Mouse (Mus musculus) NIH3T3 (cell line): Measurements from ENCODE around the gene Wnk1.
"Not testable (repeated sequence)": the region's sequence is repeated elsewhere in the genome, so short reads cannot be mapped to it uniquely, and the experiment has no call there.

Source experiments
- DNase-seq: peaks from one replicate; pipeline ENCODE4 v3.0.0-alpha.2; 2012; ENCODE audit warnings: low read depth

Gene Wnk1

GRCm38 (mm10) chr6:120038366-120039255, at the start of gene Wnk1:
Gene Wnk1 (minus strand): TSS chr6:120038672.
- peak; percentile 100 for DNase-seq

DNA sequence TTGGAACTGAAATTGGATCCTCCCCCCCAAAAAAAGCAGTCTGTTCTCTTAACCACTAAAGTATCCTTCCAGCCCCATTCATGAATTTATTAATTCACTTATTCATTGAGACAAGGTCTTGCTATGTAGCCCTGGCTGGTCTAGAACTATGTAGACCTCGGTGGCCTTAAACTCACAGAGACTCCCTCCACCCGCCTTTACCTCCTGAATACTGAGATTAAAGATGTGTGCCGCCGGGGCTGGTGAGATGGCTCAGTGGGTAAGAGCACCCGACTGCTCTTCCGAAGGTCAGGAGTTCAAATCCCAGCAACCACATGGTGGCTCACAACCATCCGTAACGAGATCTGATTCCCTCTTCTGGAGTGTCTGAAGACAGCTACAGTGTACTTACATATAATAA, 48.6 kb upstream of the Wnk1 start:
- not testable (repeated sequence) for DNase-seq

DNA sequence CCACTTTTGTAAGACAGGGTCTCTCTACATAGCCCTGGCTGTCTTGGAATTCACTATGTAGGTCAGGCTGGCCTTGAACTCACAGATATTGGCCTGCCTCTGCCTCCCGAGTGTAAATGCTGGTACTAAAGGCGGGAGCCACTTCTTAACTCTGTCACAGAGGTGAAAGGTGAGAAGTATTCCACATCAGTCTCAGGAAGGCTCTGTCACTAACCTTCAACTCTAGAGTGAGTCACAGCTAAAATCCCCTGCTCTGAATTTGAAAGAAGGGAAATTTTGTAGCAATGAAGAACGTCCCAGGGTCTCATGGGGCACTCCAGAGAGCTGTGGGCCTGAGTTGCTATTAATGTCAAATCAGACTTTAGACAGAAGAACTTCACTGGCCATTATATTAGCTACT, 47.4 kb upstream of the Wnk1 start:
- no peak for DNase-seq

GRCm38 (mm10) chr6:120084983-120085382, 46.5 kb upstream of the Wnk1 start:
- DNase-seq, result no peak

GRCm38 (mm10) chr6:120083442-120083841, 45.0 kb upstream of the Wnk1 start:
- DNase-seq, result no peak

DNA sequence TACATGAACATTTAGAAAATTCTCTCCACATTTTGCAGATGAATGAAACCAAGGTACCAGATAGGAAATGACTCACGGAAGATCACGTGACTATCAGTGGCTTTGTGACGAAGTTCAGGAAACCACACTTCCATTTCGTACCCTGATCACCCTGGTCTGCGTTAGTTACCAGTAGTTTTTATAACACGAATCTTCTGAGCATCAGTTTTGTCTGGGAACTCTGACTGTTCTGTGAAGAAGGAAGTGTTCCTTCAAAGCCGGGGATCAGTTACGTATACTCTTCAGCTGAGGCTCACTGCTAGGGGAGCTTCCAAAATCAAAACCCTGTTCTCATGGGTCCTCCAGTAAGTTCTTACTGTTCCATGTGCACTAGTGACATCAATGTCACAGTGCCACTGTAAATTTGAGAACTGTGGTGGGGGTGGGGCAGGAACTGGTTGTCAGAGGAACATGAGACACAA, 44.5 kb upstream of the Wnk1 start:
- DNase-seq, result no peak

DNA sequence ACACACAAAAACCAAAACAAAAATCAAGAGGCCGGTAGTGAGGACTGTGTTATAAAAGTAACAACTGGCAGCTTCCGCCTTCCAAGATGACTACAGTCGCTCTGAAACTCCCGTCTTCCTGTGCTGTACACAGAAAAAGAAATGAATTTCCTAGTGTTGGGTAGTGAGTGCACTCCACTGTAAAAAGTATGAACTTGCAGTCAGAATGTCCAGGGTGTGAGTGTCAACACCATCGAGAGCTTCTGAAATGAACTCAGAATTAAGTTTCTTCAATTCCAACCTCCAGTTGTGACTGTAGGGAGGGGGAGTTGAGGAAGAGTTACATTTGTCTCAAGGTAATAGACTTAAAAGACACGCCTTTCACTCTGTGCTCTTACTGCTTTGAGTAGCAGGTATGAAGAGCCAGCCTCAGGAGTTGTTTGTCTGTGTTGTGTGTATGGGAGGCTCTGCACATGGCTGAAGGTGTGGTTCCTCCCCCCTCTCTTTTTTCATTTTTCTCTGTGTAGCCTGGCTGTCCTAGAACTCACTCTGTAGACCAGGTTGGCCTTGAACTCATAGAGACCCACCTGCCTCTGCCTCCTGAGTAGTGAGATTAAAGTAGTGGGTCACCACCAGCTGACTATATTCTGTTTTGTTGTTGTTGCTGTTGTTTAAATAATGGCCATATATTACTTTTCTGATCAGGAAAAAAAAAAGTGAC, 43.9 kb upstream of the Wnk1 start:
- no peak for DNase-seq

DNA sequence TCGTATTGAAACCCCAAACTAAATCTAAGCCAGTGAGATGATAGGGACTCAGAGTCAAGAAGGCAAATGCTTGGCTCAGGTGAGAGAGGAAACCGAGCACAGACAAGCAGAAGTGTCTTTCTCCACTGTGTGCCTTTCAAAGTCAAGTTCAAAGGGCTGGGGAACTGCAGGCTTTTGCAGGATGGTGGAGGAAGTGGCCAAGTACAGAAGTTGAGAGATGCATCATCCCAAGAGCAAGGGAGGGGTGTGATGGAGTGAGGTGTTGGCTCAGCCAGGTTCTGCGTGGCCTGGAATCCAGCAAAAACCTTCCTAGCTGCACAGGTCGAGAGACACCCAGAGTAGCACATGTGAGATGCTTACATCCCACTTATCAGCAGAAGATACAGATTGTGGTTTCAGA, 43.0 kb upstream of the Wnk1 start:
- no peak for DNase-seq

- DNase-seq, result no peak
These were observed 41.1 kb upstream of the Wnk1 start for GRCm38 (mm10) chr6:120079547-120079946.

GRCm38 (mm10) chr6:120076619-120077450, 38.4 kb upstream of the Wnk1 start:
- DNase-seq, result no peak

GRCm38 (mm10) chr6:120072630-120073029, 34.2 kb upstream of the Wnk1 start:
- peak; percentile 39 for DNase-seq

GRCm38 (mm10) chr6:120069546-120069945, 31.1 kb upstream of the Wnk1 start:
- no peak for DNase-seq

GRCm38 (mm10) chr6:120065552-120066177, 27.2 kb upstream of the Wnk1 start:
- no peak for DNase-seq

DNA sequence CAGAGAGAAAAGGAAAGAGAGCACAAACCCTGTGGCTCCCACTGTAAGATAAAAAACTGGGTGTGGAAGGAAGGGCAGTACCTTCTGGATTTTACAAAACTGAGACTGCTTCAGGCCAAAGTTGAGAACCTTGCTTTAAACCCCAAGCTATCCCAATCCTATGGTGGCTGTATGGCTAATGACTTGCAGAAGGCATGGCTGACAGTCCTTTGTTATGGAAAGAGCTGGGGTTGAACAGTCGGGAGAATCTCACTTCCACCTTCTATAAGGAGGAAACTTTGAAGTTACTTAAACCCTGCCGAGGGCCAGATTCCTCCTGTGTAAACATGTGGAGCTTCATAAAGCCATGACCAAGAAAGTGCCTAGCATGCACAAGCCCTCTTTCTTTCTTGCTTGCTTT, 26.2 kb upstream of the Wnk1 start:
- no peak for DNase-seq

- DNase-seq, result no peak
These were observed 24.5 kb upstream of the Wnk1 start for GRCm38 (mm10) chr6:120062934-120063333.

DNA sequence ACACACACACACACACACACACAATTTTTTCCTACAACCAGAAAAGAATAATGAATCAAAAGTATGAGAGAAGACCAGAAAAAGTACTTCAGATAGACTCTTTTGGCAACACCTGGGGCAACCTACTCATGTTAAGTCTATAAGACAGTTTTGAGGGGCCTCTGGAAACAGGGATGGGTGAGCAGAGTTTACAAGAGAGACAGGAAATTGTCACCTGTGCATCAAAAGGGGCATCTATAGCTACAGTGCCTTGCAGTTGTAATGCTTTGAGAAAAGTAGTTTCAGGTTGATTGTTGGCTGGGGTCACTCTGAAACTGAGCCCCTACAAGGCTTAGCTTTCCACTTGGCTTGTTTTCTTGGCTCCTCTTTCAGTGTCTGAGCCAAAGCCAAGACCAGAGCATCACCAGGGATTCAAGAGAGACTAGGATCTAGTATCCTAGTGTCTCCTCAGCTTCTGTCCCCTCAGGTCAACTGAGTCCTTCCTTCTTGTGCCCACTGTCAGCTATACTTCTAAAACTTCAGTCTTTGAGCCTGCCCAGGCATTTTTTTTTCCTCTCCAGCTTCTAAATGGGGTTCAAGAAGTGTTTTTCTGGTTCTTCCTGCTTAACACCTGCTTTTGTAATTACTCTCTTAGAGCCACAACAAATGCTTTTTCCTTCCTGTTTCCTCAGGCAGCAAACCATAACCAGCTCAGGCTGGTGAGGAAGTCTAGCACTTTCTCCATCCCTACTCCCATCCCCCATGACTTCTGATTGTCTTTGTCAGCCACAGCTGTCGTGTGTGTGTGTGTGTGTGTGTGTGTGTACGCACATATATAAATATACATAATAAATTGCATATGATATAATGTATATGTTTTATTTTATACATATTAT, 17.4 kb upstream of the Wnk1 start:
- no peak for DNase-seq

DNA sequence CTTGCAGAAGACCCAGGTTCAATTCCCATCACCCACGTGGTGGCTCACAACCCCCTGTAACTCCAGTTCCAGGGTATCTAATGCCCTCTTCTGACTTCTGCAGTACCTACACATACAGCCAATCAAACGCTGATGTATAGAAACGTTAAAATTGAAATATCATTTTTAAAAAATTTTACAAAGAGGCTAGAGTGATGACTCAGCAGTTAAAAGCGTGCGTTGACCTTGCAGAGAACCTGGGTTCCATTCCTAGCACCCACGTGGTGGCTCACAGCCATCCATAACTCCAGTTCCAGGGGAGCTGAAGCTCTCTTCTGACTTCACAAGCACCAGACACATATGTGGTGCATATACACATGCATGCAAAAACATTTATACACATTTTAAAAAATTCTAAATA, 15.9 kb upstream of the Wnk1 start:
- no peak for DNase-seq

DNA sequence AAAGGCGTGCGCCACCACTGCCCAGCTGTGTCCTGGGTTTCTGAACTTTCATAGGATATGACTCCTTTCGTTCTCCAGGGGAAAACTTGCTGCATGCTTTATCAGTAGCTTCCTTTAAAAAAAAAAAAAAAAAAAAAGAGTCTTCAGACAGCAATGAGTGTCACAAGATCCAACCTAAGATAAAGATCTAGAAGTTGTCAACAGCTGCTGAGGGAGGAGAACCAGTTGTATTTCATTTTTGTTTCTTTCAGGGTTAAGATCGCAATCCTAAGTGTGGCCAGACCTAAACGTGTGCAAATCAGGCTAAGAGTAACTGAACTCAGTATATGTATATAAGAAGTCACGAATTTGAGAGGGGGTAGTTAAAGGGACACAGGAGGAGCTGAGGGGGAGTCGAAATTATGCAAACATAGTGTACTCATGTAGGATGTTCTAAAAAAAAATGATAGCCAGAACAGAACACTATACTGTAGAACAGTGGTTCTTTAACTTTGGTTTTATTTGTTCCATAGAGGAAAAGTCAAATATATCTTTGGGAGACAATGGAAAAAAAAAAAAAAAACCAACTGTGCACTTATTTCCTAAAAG, 9.3 kb upstream of the Wnk1 start:
- DNase-seq, result no peak

DNA sequence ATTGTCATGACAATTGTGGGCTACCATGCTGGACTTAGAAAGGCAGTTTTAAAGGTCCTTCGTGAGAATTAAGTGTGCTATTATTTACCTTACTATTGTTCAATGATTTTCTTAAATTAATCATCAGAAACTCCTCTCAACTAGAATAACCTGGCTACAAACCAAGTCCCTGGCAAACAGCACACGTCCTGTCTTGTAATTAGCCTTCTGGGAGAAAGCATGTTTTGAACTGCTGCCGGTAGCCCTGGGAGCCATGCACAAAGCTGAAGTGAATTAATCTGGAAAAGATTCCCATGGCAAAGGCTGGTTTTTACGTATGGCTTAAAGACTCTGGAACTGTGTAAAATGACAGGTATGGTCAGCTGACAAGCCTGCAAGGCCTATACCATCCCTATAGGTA, 6.9 kb upstream of the Wnk1 start:
- no peak for DNase-seq

DNA sequence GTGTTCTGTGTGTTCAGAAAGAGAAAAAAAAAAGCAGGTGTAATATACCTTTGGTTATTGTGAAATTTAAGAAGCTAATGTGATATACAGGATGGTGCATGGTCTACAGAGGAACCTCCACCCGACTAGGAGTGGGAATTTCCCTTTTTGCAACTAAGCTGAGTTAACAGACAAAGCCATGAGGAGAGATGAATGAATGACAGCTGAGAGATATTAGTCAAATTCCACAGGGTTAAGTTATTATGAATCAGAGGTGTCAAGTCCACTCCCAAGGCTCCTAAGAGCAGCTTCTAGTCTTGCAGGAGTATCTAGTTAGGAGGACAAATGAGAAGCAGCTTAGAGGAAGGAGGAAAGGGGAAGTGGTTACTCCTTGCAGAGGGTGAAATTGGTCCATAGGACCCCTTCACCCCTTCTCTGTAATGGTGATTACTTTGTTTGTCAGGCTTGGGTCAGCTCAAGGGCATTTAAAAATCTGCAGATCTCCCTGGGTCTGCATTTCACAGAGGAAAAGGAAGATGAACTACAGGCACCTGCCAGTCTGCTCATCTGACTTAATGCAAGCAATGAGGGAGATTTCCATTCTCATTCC, 4.3 kb upstream of the Wnk1 start:
- DNase-seq, result no peak
